Mouse (Mus musculus) T-helper 1 cell (primary cell): Measurements from ENCODE around the gene Kif6.

Experiments used
- in situ Hi-C: fragments of 300-600 bp; cut with MboI, MseI; formaldehyde crosslinking; loops from one replicate; pipeline ENCODE4 v1.15.1; 2025; ENCODE audit warnings: high pct_unique_total_duplicates

The Kif6 gene

DNA sequence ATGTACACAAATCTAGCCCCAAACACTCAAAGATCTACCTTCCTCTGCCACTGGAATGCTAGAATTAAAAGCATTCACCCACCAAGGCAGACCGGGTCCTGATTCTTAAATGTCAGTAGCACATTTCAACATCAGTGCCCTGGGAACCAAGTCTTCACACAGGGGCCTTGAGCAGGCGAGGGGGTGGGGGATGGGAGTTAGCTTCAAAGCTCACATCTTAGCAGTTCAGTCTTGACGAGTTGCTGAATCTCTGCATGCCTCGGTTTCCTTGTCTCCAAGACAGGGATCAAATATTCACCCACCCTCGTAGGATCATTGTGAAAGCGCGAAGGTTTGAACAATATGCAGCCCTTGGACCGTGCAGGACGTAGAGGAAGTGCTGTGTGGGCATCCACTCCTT is 172.4 kb downstream of the Kif6 start:
- in situ Hi-C loops: no loop called here

DNA sequence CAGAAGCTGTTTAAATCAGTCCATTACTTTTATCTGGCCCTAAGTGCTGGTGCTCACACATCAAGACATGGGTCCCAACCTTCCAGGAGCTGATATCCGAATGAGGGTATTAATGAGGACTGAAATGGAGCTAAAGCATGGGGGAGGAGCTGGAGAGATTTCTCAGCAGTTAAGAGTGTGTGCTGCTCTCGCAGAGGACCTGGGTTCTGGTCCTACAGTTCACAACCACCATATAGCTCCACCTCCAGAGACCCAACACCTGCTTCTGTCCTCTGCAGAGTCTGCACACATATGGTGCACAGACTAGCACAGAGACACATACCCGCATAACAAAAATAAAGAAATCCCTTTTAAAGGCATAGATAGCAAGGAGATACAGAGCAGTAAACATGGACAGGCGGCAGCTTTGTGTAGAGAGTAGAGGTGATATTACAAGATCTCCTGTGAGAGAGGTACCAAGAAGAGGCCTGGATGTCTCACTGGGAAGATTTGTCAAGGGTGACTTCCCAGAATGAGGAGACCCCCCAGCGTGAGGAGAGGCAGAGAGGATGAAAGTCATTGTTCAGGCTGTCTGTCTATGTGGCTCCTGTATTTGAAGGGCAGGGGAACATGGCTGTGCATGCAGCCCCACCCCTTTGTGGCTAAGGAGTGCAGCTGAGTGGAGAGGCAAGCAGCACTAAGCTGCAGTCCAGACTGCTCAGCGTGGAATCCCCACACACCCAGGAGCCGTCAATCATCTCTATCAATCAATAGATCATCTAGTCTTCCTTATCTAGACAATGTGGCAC is 173.4 kb downstream of the Kif6 start:
- in situ Hi-C loops: no loop called here

DNA sequence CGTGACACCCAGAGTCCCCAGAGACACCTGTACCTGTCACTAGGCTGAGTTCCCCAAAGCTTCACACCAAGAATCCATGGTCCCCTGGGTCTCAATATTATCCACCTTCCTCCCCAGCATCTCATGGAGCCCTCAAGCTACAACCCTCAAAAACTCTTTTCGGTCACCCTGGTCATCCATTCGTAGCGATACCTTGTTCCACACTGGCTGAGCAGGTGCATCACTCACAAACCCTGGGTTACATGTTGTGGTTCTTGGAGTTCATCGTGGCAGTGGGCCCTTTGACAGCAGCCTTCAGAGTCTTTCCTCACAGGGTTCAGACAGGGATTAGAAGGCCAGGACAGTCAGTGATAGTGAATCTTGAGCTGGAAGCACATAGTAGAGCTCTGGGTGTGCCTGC is 176.6 kb downstream of the Kif6 start:
- in situ Hi-C loops: no loop called here

DNA sequence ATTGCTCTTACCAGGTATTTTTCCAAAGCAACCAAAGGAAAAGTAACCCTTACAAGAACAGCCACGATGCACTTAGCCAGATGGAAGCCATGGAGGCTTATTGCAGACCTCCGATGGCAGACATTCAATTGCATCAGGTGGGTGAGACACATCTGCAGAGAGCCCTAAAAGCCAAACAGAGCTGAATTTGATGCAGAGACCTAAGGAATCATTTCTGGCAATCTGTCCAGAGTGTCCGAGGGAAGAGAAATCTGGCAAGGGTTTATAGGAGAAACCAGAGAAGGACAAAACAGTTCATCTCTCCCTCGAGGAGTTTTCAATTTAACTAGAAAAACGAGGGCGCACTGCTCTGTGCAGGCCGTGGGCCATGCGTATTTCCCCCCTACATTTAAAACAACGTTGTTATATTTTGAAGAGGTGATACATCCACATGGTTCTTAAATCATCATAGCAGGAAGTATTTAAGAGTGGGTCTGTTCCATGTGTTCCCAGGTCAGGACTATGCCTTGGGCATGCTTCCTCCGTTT is 177.3 kb downstream of the Kif6 start:
- in situ Hi-C loops: no loop called here

DNA sequence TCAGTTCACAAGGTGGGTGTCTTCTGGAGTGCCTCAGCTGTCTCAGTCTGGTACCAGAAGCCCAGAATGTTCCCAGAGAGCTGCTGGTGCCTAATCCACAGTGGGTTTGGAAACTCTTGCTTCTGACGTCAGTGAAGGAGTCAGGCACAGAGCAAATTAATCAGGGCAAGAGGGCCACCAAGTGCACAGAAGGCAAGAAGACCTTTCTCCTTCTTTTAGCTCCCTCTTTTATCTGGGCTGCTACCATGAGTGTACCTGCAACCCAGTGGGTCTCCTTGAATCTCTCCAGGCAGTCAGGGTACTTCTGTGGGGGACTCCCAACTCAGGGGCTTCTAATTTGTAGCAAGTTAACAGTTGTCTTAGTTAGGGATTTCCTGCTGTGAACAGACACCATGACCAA is 178.0 kb downstream of the Kif6 start:
- in situ Hi-C loops: no loop called here

DNA sequence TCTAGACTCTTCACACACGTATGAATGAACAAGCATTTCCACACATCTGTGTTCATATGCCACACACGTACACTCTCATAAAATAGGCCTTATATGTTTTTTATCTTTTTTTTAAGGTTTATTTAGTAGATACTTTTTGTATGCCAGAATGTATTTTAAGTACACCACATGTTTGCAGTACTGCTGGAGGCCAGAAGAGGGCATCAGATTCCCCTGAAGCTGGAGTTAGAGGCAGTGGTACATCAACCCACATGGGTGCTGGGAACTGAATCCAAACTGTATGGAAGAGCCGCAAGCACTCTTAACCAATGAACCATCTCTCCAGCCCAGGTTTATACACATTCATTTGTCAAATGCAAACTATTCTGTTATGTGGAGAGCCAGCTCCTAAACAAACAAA is 179.0 kb downstream of the Kif6 start:
- in situ Hi-C loops: no loop called here

DNA sequence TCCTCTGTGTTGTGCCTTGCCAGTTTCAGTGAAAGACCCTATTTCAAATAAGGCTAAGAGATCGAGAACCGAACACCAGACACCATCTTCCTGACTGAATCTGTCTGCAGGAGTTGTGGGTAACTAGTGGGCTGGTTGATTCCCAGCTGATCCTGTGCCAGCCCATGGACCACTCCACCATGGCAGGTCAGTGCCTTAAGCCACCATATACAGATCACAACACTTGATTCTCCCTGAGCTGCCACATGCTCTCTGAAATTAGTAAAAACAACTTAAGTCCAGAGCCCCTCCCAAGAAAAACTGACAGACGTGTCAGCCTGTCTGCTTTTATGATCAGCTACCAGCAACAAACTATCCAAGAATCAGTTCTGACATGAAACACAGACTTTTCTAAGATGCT is 180.3 kb downstream of the Kif6 start:
- in situ Hi-C loops: no loop called here

DNA sequence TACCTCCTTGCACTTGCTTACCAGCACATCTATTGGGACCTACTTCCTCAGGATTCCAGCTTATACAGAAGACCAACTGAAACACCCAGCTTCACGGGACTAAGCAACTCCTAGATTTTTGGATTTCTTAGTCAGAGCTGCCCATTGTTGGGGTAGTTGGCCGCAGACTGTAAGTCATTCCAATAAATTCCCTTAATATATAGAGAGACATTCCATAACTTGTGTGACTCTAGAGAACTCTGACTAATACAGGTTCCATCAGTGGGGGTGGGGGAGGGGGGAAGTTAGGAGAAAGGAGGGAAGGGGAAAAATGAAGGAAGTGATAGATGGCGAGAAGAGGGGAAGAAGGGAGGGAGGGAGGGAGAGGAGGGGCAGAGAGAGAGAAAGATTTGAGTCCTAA is 181.2 kb downstream of the Kif6 start:
- in situ Hi-C loops: no loop called here

DNA sequence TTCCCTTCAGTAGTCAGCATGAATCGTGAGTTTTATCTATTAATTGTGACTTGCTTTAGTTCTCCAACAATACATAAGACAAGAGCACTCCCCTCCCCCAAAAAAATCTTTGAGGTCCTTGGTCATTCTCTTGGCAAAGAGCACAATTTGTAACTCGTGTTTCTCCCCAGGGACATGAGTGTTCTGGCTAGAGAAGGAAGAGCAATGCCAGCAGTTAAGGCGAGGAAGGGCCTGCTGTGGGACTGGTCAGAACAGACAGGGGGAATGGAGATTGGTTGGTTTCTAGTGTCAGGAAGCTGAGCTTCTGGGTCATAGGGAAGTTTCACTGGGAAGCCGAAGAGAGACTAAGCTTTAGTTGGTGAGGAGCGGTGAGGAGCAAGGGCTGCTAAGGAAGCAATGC is 184.2 kb downstream of the Kif6 start:
- in situ Hi-C loops: no loop called here

DNA sequence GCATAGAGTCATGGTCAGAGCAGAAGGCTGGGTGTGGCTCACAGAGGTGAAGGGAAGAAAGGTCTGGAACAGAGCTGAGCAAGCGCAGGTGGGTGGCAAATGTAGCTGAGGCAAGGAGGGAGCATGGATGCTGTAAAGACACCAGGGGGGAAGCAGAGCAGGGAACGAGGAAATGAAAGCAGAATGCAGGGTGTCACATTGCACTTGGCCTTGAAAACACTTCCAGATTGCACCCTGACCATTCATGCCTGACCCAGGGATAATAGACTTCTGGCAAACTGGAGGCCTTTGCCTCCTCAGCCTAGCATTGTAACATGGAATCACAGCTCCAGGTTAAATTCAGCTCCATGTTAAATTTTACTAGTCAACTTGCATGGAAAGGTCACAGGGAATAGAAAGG is 185.2 kb downstream of the Kif6 start:
- in situ Hi-C loops: no loop called here

DNA sequence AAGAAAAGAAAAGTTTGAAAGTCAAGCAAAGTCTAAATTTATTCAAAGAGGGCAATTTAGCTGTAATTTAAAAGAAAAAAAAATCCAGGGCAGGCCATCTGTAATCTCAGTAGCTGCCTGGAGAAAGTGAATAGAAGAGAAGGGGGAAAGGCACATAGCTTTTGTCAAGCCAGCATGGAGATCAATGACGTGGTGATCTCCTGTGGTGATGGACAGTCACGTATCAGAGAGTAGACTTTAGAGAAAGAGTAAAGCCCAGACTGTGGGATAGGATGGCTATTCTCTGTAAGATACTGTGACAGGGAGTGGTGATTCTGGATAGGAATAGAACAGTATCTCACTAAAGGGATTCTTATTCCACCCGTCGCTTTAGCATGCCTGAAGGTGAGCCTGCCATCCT is 192.5 kb downstream of the Kif6 start:
- in situ Hi-C loops: no loop called here

DNA sequence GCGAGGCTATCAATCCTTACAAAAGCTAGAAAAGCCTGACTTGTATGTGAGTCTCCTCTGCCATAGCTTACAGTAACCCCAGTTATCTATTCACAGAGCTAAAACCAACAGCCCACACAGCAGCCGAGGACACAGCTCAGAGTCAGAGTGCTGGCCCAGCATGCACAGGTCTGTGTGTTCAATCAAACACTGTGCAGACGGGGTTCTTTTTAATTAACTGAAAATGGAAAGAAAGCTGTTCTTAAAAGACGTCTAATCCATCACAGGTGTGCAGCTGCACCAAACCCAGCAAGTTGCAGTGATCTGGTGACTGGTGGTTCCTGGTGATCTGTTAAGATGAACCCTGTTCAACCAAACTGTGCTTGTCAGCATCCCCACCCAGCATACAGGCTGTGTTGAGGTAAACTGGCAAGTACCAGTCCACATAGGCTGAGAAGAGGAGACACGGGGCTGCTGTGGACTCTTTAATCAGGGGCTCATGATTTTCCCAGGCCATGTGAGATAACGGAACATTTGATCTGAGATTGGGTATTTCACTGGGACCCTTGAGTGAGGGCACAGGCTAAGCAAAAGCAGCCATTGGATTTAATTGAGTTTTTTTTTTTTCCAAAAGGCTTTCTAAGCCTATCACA is 193.9 kb downstream of the Kif6 start:
- in situ Hi-C loops: no loop called here

DNA sequence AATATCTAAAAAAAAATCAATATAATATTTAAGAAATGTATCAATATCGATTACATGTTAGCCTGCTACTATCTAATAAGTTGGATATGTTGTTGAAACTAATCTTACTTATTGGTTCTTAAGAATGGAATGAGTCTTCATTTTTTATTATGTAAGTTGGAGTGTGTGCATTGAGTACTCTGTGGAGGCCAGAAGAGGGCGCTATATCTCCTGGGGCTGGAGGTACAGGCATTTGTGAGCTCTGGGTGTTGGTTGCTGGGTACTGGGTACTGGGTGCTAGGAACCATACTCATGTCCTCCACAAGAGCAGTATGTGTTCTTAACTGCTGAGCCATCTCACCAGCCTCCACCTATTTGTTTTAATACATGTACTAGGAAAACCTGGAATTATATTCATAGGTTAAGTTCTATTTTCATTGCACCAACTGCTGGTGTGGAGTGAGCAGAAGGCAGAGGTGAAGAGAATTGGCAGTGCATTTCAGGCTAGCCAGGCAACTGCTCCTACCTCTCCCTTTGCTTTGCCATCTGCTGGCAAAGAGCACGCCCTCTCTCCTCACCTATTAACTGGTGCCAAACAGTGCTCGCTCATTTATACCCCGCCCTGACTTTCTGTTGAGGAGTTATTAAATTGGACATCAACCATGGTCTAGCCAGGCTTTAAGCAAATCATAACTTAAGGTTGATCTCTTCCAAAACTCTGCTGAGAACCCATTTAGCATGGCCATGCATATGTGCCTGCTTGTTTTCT is 199.1 kb downstream of the Kif6 start:
- in situ Hi-C loops: no loop called here

DNA sequence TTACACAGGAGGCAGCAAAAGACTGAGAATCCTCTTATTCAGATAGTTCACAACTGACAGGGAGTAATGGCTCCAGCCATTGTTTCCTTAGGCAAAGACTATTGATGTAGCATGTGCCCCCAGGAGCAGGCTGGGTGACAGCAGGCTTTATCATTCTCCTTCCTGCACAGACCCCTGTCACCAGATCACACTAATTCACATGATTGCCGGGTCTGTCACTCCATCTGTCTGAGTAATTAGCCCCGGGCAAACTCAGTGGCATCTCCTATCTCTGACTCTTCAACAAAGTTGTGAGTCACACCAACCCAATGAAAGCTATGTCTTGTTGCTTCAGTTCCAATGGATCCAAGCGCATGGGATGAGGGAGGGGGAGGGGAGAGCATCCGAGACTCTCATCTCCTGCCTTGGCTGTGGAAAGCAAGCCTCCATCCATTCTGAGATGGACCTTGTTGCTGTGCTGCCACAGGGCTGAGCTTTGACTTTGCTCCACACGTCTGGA is 201.2 kb downstream of the Kif6 start:
- in situ Hi-C loops: no loop called here

DNA sequence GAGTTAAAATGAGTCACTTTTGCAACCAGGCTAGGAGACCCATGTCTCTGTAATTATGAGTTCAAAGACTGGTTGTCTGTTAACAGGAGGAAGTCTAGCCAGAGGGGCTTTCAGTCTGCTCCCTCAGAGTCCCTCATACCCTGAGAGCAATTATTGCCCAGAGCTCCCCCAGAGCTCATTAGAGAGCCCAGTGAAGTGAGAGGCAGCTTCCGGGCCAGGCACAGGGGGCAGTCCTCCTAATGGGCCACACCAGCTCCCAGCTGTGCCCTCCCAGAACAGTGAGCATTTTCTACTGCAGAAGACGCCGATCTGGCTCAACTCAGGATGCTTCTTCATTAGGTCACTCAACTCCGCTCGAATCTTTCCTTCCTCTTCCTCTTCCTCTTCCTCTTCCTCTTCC is 201.8 kb downstream of the Kif6 start:
- in situ Hi-C loops: no loop called here

DNA sequence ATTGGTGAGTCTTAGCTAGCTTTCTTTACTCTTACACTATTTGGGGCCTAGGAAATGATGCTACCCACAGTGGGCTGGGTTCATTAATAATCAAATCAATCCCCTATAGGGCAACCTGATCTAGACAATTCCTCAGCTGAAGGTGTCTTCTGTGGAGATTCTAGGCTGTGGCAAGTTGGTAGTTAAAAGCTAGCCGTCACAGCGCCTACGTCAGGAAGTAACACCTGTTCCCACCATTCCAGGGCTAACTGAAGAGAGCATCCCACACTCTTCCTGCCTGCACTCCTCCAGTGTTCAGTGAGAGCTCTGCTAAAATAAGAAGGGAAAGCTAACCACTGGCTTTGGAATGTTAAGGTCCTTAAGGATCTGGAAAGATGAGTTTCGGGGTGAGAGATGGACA is 205.3 kb downstream of the Kif6 start:
- in situ Hi-C loops: no loop called here

DNA sequence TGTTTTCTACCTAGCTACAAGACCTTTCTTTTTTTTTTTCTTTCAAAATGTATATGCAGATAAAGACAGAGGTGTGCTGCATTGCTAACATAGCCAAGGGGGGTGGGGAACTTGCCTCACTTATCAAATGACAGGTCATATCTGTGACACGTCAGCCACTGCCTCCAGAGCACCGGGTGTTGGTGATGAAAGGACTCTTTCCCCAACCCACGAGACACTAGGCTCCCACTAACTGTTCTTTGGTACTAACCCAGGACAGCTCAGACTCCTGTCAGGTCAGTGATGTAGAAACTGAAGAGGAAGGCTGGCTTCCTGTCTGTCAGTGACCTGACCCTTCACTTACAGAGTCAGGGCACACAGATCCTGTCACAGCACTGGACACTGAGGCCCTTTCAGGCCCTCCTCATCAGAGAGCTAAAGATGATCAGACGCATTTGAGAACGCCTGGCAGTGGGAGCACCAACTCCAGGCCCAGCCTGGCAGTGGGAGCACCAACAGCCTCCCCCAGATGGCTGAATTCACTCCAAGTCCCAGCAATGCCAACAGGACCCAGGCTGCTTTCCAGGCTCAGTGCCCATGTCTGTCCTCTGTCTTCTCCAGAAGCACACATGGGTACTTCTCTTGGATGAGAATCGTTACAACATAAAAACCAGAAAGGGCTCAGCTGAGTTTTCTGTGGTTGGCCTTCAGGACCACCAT is 209.4 kb downstream of the Kif6 start:
- in situ Hi-C loops: no loop called here

DNA sequence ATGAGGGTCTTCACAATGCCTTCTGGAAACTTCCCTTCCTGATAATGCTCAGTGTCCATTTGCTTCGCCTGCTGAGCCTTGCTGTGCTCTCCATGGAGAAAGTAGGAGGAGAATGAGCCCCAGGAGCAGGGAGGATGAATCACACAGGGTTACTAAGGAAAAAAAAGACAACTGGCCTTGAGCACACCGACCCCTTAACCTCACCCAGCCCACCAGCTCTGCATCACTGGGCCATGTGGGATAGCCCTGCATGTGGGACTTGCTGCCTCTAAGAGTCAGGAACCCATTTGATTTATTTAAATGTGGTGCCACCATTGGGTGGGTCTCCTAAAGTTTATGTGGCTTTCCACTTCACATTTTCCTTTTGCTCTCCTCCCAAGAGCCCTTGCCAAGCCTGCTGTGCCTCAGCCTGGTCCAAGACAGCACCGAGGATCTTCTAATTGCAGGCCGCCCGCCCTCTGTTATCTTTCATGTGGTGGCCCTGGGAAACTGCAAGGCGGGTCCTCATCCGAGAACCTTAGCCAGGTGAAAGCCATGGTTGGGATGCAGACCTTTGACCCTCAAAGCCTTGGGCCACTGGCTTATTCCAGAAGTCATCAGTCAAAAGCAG is 210.0 kb downstream of the Kif6 start:
- in situ Hi-C loops: no loop called here

DNA sequence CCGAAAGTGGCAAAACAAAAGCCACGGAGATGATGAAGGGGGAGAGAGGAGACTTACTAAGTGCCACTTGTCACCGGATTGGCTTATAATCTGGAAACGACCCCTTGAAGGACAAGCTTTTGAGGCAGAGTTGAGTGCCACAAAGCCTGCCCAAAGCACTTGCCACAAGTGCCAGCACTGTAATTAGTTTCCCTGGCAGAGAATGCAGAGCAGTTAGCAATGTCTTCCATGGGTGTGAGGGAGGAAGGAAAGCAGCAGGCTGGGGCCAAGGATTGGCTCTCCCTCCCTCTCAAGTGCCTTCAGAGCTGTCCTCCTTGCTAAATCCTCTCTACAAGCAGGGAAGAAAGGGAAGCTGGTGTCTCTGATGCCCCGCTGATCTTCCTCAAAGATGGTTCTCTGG is 210.9 kb downstream of the Kif6 start:
- in situ Hi-C loops: no loop called here

DNA sequence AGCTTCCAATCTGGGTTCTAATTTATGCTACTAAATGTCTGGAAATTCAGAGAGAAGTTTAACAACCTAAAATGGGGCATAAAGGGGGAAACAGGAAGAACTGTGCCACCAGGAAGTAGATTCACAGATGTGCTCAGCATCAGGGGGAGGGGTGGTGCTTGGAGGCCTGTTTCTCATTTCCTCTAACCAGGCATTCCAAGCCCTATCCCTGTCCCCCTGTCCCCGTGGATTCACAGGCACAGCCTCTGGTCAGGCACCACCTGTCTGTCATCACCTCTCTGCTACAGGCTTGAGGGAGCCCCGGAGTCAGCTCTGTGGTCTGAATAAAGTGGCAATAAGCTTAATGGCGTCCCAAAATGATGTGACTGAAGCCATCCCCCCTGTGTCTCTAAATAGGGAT is 216.8 kb downstream of the Kif6 start:
- in situ Hi-C loops: no loop called here

DNA sequence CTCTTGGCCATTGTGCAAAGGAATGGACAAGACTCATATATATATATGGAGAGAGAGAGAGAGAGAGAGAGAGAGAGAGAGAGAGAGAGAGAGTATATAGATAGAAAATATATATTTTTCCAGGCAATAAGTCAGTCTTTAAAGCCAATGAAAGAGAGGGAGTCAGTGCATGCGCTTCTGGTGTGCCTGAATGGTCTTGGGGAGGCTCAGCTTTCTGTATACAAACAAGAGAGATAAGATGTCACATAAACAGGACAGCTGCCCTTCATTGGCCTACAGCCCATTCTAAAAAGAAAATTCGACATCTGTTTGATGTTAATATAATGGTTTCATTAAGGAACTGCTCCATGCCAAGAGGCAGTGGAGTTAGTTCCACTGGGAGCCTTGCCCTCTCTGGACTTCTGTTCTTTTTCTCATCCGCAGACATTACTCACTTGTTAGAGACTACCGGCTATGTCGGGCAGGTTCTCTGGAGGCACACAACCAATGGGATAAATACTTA is 219.2 kb downstream of the Kif6 start:
- in situ Hi-C loops: no loop called here
